Mouse (Mus musculus): ENCODE measurements around the gene Serpina6. TPM values are rescaled to one million over a fixed set of nuclear protein-coding genes. Genes with fewer than 3 reads are reported as not detected.

Gene Serpina6
- not detected for total RNA-seq (2023)

GRCm38 (mm10) chr12:103656848-103657626, at the start of gene Serpina6:
TSS of gene Serpina6 (minus strand) at chr12:103657212.

GRCm38 (mm10) chr12:103695429-103695828, 38.4 kb upstream of the Serpina6 start, which contains the start of gene Serpina1f:
TSS of gene Serpina1f (minus strand) at chr12:103695529.

GRCm38 (mm10) chr12:103676039-103676438, 19.0 kb upstream of the Serpina6 start, which contains the start of gene Serpina16:
TSS of gene Serpina16 (minus strand) at chr12:103676139.

GRCm38 (mm10) chr12:103631203-103631612, 25.8 kb downstream of the Serpina6 start, which contains the start of gene Serpina10:
TSS of gene Serpina10 (minus strand) at chr12:103631444.

Other genes with a start within 250 kb of the Serpina6 start
- 10.2 TPM for gene 9330161L09Rik, start 249.4 kb downstream of the Serpina6 start, total RNA-seq (2023)
- 199 TPM for gene Ddx24, start 231.4 kb downstream of the Serpina6 start, total RNA-seq (2023)
- gene Ifi27, start 223.0 kb downstream of the Serpina6 start, total RNA-seq (2023): 137 TPM
- 242 TPM for gene Ifi27l2a, start 213.5 kb downstream of the Serpina6 start, total RNA-seq (2023)
- not detected for gene Ifi27l2b, start 200.0 kb downstream of the Serpina6 start, total RNA-seq (2023)
- gene Ppp4r4, start 124.9 kb downstream of the Serpina6 start, total RNA-seq (2023): not detected
- not detected for gene Serpina10, start 25.8 kb downstream of the Serpina6 start, total RNA-seq (2023)
- not detected for gene Serpina16, start 18.9 kb upstream of the Serpina6 start, total RNA-seq (2023)
- not detected for gene Serpina1f, start 38.3 kb upstream of the Serpina6 start, total RNA-seq (2023)
- not detected for gene Serpina1d, start 116.4 kb upstream of the Serpina6 start, total RNA-seq (2023)
- not detected for gene Serpina1b, start 173.2 kb upstream of the Serpina6 start, total RNA-seq (2023)
- gene Serpina1a, start 206.3 kb upstream of the Serpina6 start, total RNA-seq (2023): not detected
- gene Serpina1c, start 247.7 kb upstream of the Serpina6 start, total RNA-seq (2023): not detected

All from CD4-positive naive resting alpha-beta T cell, adult 57 days (primary cell).